Mouse (Mus musculus) liver, embryonic 15.5 days (tissue): ENCODE results near the gene Syt12. TPM values are rescaled to one million over a fixed set of nuclear protein-coding genes. Genes with fewer than 3 reads are reported as not detected.
"Not testable (repeated sequence)": the region's sequence is repeated elsewhere in the genome, so short reads cannot be mapped to it uniquely, and the experiment has no call there.

Source experiments
- ATAC-seq: fragments of 200-750 bp; cut with Nextera tagmentation; 2 replicates; pipeline ENCODE4 v1.8.0; 2017; ENCODE audit warnings: moderate number of reproducible peaks, mild to moderate bottlenecking, moderate library complexity; ENCODE audit not compliant: insufficient read depth
- H3K27ac ChIP-seq: fragments of 300-500 bp; sonication (generic); replicated peaks from 2 replicates; pipeline ENCODE4 v1.5.1; 2015; ENCODE audit warnings: mild to moderate bottlenecking, inconsistent platforms
- H3K27me3 ChIP-seq: fragments of 300-500 bp; sonication (generic); 2 replicates; pipeline ENCODE4 v1.6.1; 2015; ENCODE audit warnings: mild to moderate bottlenecking, inconsistent platforms
- H3K36me3 ChIP-seq: fragments of 300-500 bp; sonication (generic); replicated peaks from 2 replicates; pipeline ENCODE4 v1.6.1; 2015; ENCODE audit warnings: moderate library complexity, mild to moderate bottlenecking, inconsistent platforms
- H3K4me1 ChIP-seq: fragments of 300-500 bp; sonication (generic); replicated peaks from 2 replicates; pipeline ENCODE4 v1.6.1; 2015; ENCODE audit warnings: inconsistent platforms
- H3K4me2 ChIP-seq: fragments of 300-500 bp; sonication (generic); 2 replicates; pipeline ENCODE4 v1.6.1; 2015; ENCODE audit warnings: moderate library complexity, mild to moderate bottlenecking, inconsistent platforms
- H3K4me3 ChIP-seq: fragments of 300-500 bp; sonication (generic); replicated peaks from 2 replicates; pipeline ENCODE4 v1.5.1; 2015; ENCODE audit warnings: mild to moderate bottlenecking, inconsistent platforms
- H3K9ac ChIP-seq: fragments of 300-500 bp; sonication (generic); 2 replicates; pipeline ENCODE4 v1.6.1; 2015; ENCODE audit warnings: moderate library complexity, mild to moderate bottlenecking, inconsistent platforms
- H3K9me3 ChIP-seq: fragments of 300-500 bp; sonication (generic); replicated peaks from 2 replicates; pipeline ENCODE4 v1.6.1; 2016; ENCODE audit warnings: inconsistent platforms
- WGBS: fragments of 180-500 bp; shearing (Covaris S2); methylation state at CpG from one replicate; pipeline ENCODE4 v1.1.7; 2015; ENCODE audit warnings: mixed read lengths; ENCODE audit not compliant: insufficient replicate concordance; 5-methylcytosine and 5-hydroxymethylcytosine counted together
- polyA plus RNA-seq: library from polyadenylated mRNA; unstranded; fragments of >200 nt; fragmentation: Nextera tagmentation; extraction: Ambion mirVana; gene quantifications from 2 replicates; pipeline ENCODE4 v1.2.1, GENCODE M21; 2015

Syt12 gene
- polyA plus RNA-seq, 1 experiment from 2014 or later = 0.12 TPM

GRCm38 (mm10) chr19:4461981-4462380, 15.3 kb downstream of the Syt12 start:
- H3K27me3 ChIP-seq = 0 out of 2 replicates have a peak, but pooled peaks cover 3% of the 10 kb centered on the region
- no peak overlapping the region for H3K4me3 ChIP-seq
- peak; percentile 78 for ATAC-seq
- H3K36me3 ChIP-seq = no peaks in the 10 kb centered on the region
- H3K4me2 ChIP-seq = no peak overlapping the region; the same call in 1 of the 2 replicates
- peaks cover 11% of the 10 kb centered on the region for H3K4me1 ChIP-seq
- H3K9ac ChIP-seq = no peak overlapping the region
- H3K9me3 ChIP-seq = no peaks in the 10 kb centered on the region
- H3K27ac ChIP-seq = peak overlapping the region; percentile 61
- 24% methylated on average over 8 of the region's 8 CpGs for WGBS

DNA sequence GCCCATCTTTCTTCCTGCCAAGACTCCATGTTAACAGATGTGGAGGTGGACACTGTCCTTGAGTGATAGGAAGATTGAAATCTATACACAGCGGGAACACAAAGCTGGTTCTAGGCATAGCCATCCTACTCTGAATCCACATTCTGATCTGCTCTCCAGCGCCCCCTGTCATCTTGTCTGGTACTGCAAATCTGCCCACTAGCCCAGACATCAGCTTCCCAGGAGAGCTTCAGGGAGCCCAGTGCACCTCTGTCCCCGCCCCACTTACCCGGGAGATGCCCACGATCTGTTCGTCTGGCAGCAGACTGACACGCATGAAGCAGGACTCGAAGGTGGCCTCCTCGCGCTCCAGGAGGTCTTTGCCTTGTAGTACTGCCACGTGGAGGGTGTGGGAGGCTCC, 21.0 kb downstream of the Syt12 start:
- peaks cover 4% of the 10 kb centered on the region for H3K4me1 ChIP-seq
- 10% methylated on average over 11 of the region's 11 CpGs for WGBS
- no peak overlapping the region for H3K27ac ChIP-seq
- H3K36me3 ChIP-seq = no peaks in the 10 kb centered on the region
- H3K9ac ChIP-seq = no peak overlapping the region
- H3K4me2 ChIP-seq = no peak overlapping the region
- no peak overlapping the region for H3K4me3 ChIP-seq
- peaks cover 19% of the 10 kb centered on the region for H3K27me3 ChIP-seq
- ATAC-seq = no peak
- no peaks in the 10 kb centered on the region for H3K9me3 ChIP-seq

- H3K4me1 ChIP-seq = peaks cover 4% of the 10 kb centered on the region
- H3K36me3 ChIP-seq = no peaks in the 10 kb centered on the region
- no peak overlapping the region for H3K27ac ChIP-seq
- no peak overlapping the region for H3K4me2 ChIP-seq
- ATAC-seq = no peak
- no peaks in the 10 kb centered on the region for H3K9me3 ChIP-seq
- H3K4me3 ChIP-seq = no peak overlapping the region
- H3K27me3 ChIP-seq = peaks cover 19% of the 10 kb centered on the region
- WGBS = 68% methylated on average over 15 of the region's 15 CpGs
- no peak overlapping the region for H3K9ac ChIP-seq
Observed at GRCm38 (mm10) chr19:4455071-4455800, 22.0 kb downstream of the Syt12 start.

DNA sequence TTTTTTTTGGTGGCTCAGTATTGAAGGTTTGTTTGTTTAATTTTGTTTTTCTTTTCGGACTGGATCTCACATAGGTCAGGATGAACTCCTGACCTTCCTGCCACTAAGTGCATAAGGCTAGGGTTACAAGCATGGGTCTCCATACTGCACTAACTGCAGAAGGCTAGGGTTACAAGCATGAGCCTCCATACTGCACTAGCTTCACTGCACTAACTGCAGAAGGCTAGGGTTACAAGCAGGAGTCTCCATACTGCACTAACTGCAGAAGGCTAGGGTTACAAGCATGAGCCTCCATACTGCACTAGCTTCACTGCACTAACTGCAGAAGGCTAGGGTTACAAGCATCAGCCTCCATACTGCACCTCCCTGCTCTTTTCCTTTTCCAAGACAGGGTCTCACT, 23.2 kb downstream of the Syt12 start:
- not testable (repeated sequence) for H3K4me3 ChIP-seq, H3K4me1 ChIP-seq, H3K9me3 ChIP-seq, H3K9ac ChIP-seq, H3K36me3 ChIP-seq, ATAC-seq, H3K27ac ChIP-seq, H3K4me2 ChIP-seq
- H3K27me3 ChIP-seq = peaks cover 19% of the 10 kb centered on the region
- WGBS = 22% methylated on average over 1 of the region's 1 CpGs

DNA sequence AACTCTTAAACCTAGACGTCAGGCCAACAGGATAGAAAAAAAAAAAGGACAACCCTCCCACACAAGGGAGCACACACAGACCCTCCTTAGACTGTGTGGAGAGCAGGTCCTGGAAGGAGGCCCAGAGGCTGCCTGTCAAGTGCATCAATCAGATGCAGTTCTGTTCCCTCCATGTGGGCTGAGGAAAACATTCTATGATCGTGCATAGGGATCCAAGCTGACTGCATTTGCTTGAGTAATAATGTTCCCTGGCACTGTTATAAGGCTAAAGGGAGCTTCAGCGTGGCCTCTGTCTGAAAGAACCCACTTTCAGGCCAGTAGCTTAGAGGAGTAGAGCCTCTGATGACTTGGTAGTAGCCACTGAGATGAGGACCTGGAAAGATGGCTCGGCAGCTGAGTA, 24.7 kb downstream of the Syt12 start:
- H3K27ac ChIP-seq = no peak overlapping the region
- H3K27me3 ChIP-seq = peaks cover 19% of the 10 kb centered on the region
- no peak overlapping the region for H3K4me3 ChIP-seq
- 50% methylated on average over 4 of the region's 4 CpGs for whole genome bisulfite sequencing
- H3K4me1 ChIP-seq = peaks cover 4% of the 10 kb centered on the region
- H3K36me3 ChIP-seq = no peaks in the 10 kb centered on the region
- H3K4me2 ChIP-seq = no peak overlapping the region
- ATAC-seq = no peak
- no peak overlapping the region for H3K9ac ChIP-seq
- H3K9me3 ChIP-seq = no peaks in the 10 kb centered on the region

- no peak for ATAC-seq
- 48% methylated on average over 5 of the region's 5 CpGs for WGBS
- no peak overlapping the region for H3K9ac ChIP-seq
Observed at GRCm38 (mm10) chr19:4451965-4452364, 25.3 kb downstream of the Syt12 start.

GRCm38 (mm10) chr19:4451098-4451497, 26.1 kb downstream of the Syt12 start:
- Histone ChIP-seq H3K4me1 (no peaks in the 10 kb centered on the region), H3K9me3 (no peaks in the 10 kb centered on the region), H3K9ac (no peak overlapping the region), H3K4me2 (no peak overlapping the region), H3K27me3 (peaks cover 9% of the 10 kb centered on the region), H3K4me3 (no peak overlapping the region), H3K27ac (no peak overlapping the region), H3K36me3 (no peaks in the 10 kb centered on the region)
- WGBS = 56% methylated on average over 8 of the region's 8 CpGs
- ATAC-seq = no peak

More at GRCm38 (mm10) chr19:4451965-4452364, 25.3 kb downstream of the Syt12 start:
- peaks cover 4% of the 10 kb centered on the region; the same call in 1 of the 2 replicates for H3K4me1 ChIP-seq
- H3K27me3 ChIP-seq = peaks cover 16% of the 10 kb centered on the region
- no peaks in the 10 kb centered on the region for H3K36me3 ChIP-seq
- no peaks in the 10 kb centered on the region for H3K9me3 ChIP-seq
- H3K4me3 ChIP-seq = no peak overlapping the region
- no peak overlapping the region for H3K4me2 ChIP-seq
- H3K27ac ChIP-seq = no peak overlapping the region

GRCm38 (mm10) chr19:4450666-4451065, 26.6 kb downstream of the Syt12 start:
- Histone ChIP-seq H3K9ac (no peak overlapping the region), H3K27ac (no peak overlapping the region), H3K9me3 (no peaks in the 10 kb centered on the region), H3K4me2 (no peak overlapping the region), H3K36me3 (no peaks in the 10 kb centered on the region), H3K4me3 (no peak overlapping the region), H3K27me3 (peaks cover 9% of the 10 kb centered on the region), H3K4me1 (no peaks in the 10 kb centered on the region)
- WGBS = 50% methylated on average over 5 of the region's 5 CpGs
- no peak for ATAC-seq

GRCm38 (mm10) chr19:4449230-4449629, 28.0 kb downstream of the Syt12 start:
- Histone ChIP-seq H3K4me3 (no peak overlapping the region), H3K27ac (no peak overlapping the region), H3K36me3 (no peaks in the 10 kb centered on the region), H3K27me3 (peaks cover 4% of the 10 kb centered on the region; the same call in 1 of the 2 replicates), H3K4me2 (no peak overlapping the region), H3K9ac (no peak overlapping the region), H3K9me3 (no peaks in the 10 kb centered on the region), H3K4me1 (no peaks in the 10 kb centered on the region)
- 78% methylated on average over 9 of the region's 9 CpGs for WGBS
- ATAC-seq = no peak

GRCm38 (mm10) chr19:4447445-4447844, 29.8 kb downstream of the Syt12 start:
- H3K36me3 ChIP-seq = no peaks in the 10 kb centered on the region
- no peak overlapping the region for H3K4me2 ChIP-seq
- no peak for ATAC-seq
- H3K27ac ChIP-seq = no peak overlapping the region
- H3K9ac ChIP-seq = no peak overlapping the region
- H3K4me3 ChIP-seq = no peak overlapping the region
- peaks cover 4% of the 10 kb centered on the region; the same call in 1 of the 2 replicates for H3K27me3 ChIP-seq
- WGBS = 79% methylated on average over 9 of the region's 9 CpGs
- no peaks in the 10 kb centered on the region for H3K4me1 ChIP-seq
- H3K9me3 ChIP-seq = no peaks in the 10 kb centered on the region

- Histone ChIP-seq H3K4me3 (no peak overlapping the region), H3K27ac (no peak overlapping the region), H3K9ac (no peak overlapping the region), H3K9me3 (no peaks in the 10 kb centered on the region), H3K27me3 (peaks cover under 1% of the 10 kb centered on the region; the same call in 1 of the 2 replicates), H3K36me3 (no peaks in the 10 kb centered on the region), H3K4me2 (no peak overlapping the region), H3K4me1 (peaks cover 5% of the 10 kb centered on the region)
- ATAC-seq = no peak
- 64% methylated on average over 8 of the region's 8 CpGs for WGBS
Observed at GRCm38 (mm10) chr19:4446661-4447420, 30.4 kb downstream of the Syt12 start.
